Mouse (Mus musculus) heart, embryonic 15.5 days (tissue): ENCODE results near the gene Rpp30. TPM values are rescaled to one million over a fixed set of nuclear protein-coding genes. Genes with fewer than 3 reads are reported as not detected.

Experiments
- ATAC-seq: fragments of 200-750 bp; cut with Nextera tagmentation; replicated peaks from 2 replicates; pipeline ENCODE4 v1.8.0; 2017; ENCODE audit warnings: low read depth, moderate TSS enrichment; ENCODE audit not compliant: insufficient number of reproducible peaks, insufficient read depth, low FRiP score
- H3K27ac ChIP-seq: fragments of 300-500 bp; sonication (generic); 2 replicates; pipeline ENCODE4 v1.5.1; 2015; ENCODE audit warnings: mild to moderate bottlenecking, inconsistent platforms
- H3K27me3 ChIP-seq: fragments of 300-500 bp; sonication (generic); 2 replicates; pipeline ENCODE4 v1.6.1; 2015; ENCODE audit warnings: inconsistent platforms
- H3K36me3 ChIP-seq: fragments of 300-500 bp; sonication (generic); 2 replicates; pipeline ENCODE4 v1.6.1; 2015; ENCODE audit warnings: mild to moderate bottlenecking, inconsistent platforms
- H3K4me1 ChIP-seq: fragments of 300-500 bp; sonication (generic); replicated peaks from 2 replicates; pipeline ENCODE4 v1.6.1; 2015; ENCODE audit warnings: inconsistent platforms
- H3K4me2 ChIP-seq: fragments of 300-500 bp; sonication (generic); 2 replicates; pipeline ENCODE4 v1.6.1; 2015; ENCODE audit warnings: inconsistent platforms, mild to moderate bottlenecking, moderate library complexity
- H3K4me3 ChIP-seq: fragments of 300-500 bp; sonication (generic); 2 replicates; pipeline ENCODE4 v1.5.1; 2015; ENCODE audit warnings: mild to moderate bottlenecking, inconsistent platforms
- H3K9ac ChIP-seq: fragments of 300-500 bp; sonication (generic); 2 replicates; pipeline ENCODE4 v1.6.1; 2015; ENCODE audit warnings: mild to moderate bottlenecking, inconsistent platforms
- H3K9me3 ChIP-seq: fragments of 300-500 bp; sonication (generic); replicated peaks from 2 replicates; pipeline ENCODE4 v1.6.1; 2016; ENCODE audit warnings: inconsistent platforms
- WGBS: fragments of 180-500 bp; shearing (Covaris S2); methylation state at CpG from one replicate; pipeline ENCODE4 v1.1.7; 2015; ENCODE audit warnings: mixed read lengths; 5-methylcytosine and 5-hydroxymethylcytosine counted together
- polyA plus RNA-seq: library from polyadenylated mRNA; unstranded; fragments of >200 nt; fragmentation: Nextera tagmentation; extraction: Ambion mirVana; gene quantifications from 2 replicates; pipeline ENCODE4 v1.2.1, GENCODE M21; 2015

Gene Rpp30
- polyA plus RNA-seq, 1 experiment from 2014 or later: 44.2 TPM

- Histone ChIP-seq H3K9ac (no peak overlapping the region), H3K4me3 (peak overlapping the region; percentile 34), H3K27ac (peak overlapping the region; percentile 94), H3K4me1 (peaks cover 26% of the 10 kb centered on the region), H3K27me3 (no peaks in the 10 kb centered on the region), H3K36me3 (no peaks in the 10 kb centered on the region), H3K9me3 (no peaks in the 10 kb centered on the region), H3K4me2 (peak overlapping the region; percentile 68)
- WGBS: 4% methylated on average over 12 of the region's 12 CpGs
- ATAC-seq: peak; percentile 95
These were observed 46.1 kb downstream of the Rpp30 start for GRCm38 (mm10) chr19:36129643-36130042.

GRCm38 (mm10) chr19:36130181-36130580, 46.7 kb downstream of the Rpp30 start:
- no peaks in the 10 kb centered on the region for H3K27me3 ChIP-seq
- 41% methylated on average over 2 of the region's 2 CpGs for whole genome bisulfite sequencing
- no peaks in the 10 kb centered on the region for H3K9me3 ChIP-seq
- H3K27ac ChIP-seq: peak overlapping the region; percentile 94
- peak overlapping the region; percentile 68 for H3K4me2 ChIP-seq
- peaks cover 26% of the 10 kb centered on the region for H3K4me1 ChIP-seq
- no peak overlapping the region for H3K4me3 ChIP-seq
- H3K36me3 ChIP-seq: no peaks in the 10 kb centered on the region
- no peak overlapping the region for H3K9ac ChIP-seq
- no peak for ATAC-seq

- no peak overlapping the region for H3K4me2 ChIP-seq
- H3K27me3 ChIP-seq: no peaks in the 10 kb centered on the region
- H3K9ac ChIP-seq: no peak overlapping the region
- ATAC-seq: no peak
- H3K4me1 ChIP-seq: peaks cover 26% of the 10 kb centered on the region
- WGBS: 62% methylated on average over 6 of the region's 6 CpGs
- no peak overlapping the region; the same call in 1 of the 2 replicates for H3K27ac ChIP-seq
- no peaks in the 10 kb centered on the region for H3K9me3 ChIP-seq
- no peaks in the 10 kb centered on the region for H3K36me3 ChIP-seq
- H3K4me3 ChIP-seq: no peak overlapping the region
These were observed 48.5 kb downstream of the Rpp30 start for GRCm38 (mm10) chr19:36131990-36132389.

- WGBS: 86% methylated on average over 6 of the region's 6 CpGs
- H3K27ac ChIP-seq: peak overlapping the region; percentile 63
- H3K9me3 ChIP-seq: no peaks in the 10 kb centered on the region
These were observed 49.5 kb downstream of the Rpp30 start for GRCm38 (mm10) chr19:36133064-36133463.

GRCm38 (mm10) chr19:36133731-36134130, 50.2 kb downstream of the Rpp30 start:
- peak overlapping the region; percentile 63 for H3K27ac ChIP-seq
- 19% methylated on average over 5 of the region's 5 CpGs for WGBS

More at GRCm38 (mm10) chr19:36133064-36133463, 49.5 kb downstream of the Rpp30 start:
- H3K36me3 ChIP-seq: no peaks in the 10 kb centered on the region
- H3K4me2 ChIP-seq: no peak overlapping the region
- H3K4me3 ChIP-seq: no peak overlapping the region
- H3K27me3 ChIP-seq: no peaks in the 10 kb centered on the region
- H3K4me1 ChIP-seq: peaks cover 26% of the 10 kb centered on the region
- no peak for ATAC-seq
- no peak overlapping the region for H3K9ac ChIP-seq

GRCm38 (mm10) chr19:36143571-36143970, 60.1 kb downstream of the Rpp30 start:
- Histone ChIP-seq H3K9ac (no peak overlapping the region), H3K27me3 (no peaks in the 10 kb centered on the region), H3K4me2 (no peak overlapping the region), H3K4me1 (no peaks in the 10 kb centered on the region), H3K9me3 (no peaks in the 10 kb centered on the region), H3K4me3 (no peak overlapping the region), H3K36me3 (no peaks in the 10 kb centered on the region), H3K27ac (no peak overlapping the region)
- 95% methylated on average over 2 of the region's 2 CpGs for WGBS
- no peak for ATAC-seq

More at GRCm38 (mm10) chr19:36133731-36134130, 50.2 kb downstream of the Rpp30 start:
- H3K9ac ChIP-seq: no peak overlapping the region
- H3K4me1 ChIP-seq: peaks cover 24% of the 10 kb centered on the region
- H3K27me3 ChIP-seq: no peaks in the 10 kb centered on the region
- no peaks in the 10 kb centered on the region for H3K36me3 ChIP-seq
- no peak overlapping the region for H3K4me3 ChIP-seq
- H3K9me3 ChIP-seq: no peaks in the 10 kb centered on the region
- no peak overlapping the region for H3K4me2 ChIP-seq
- ATAC-seq: no peak

- Histone ChIP-seq H3K27me3 (no peaks in the 10 kb centered on the region), H3K4me3 (no peak overlapping the region), H3K9me3 (no peaks in the 10 kb centered on the region), H3K27ac (no peak overlapping the region), H3K36me3 (no peaks in the 10 kb centered on the region), H3K4me1 (no peaks in the 10 kb centered on the region), H3K4me2 (no peak overlapping the region), H3K9ac (no peak overlapping the region)
- 90% methylated on average over 6 of the region's 6 CpGs for WGBS
- ATAC-seq: no peak
These were observed 65.1 kb downstream of the Rpp30 start for GRCm38 (mm10) chr19:36148578-36148977.

- Histone ChIP-seq H3K27ac (no peak overlapping the region), H3K27me3 (no peaks in the 10 kb centered on the region), H3K9me3 (no peaks in the 10 kb centered on the region), H3K4me1 (no peaks in the 10 kb centered on the region), H3K4me3 (no peak overlapping the region), H3K4me2 (no peak overlapping the region), H3K36me3 (no peaks in the 10 kb centered on the region), H3K9ac (no peak overlapping the region)
- 70% methylated on average over 4 of the region's 4 CpGs for WGBS
- no peak for ATAC-seq
These were observed 66.9 kb downstream of the Rpp30 start for GRCm38 (mm10) chr19:36150241-36151007.

Other genes with a start within 250 kb of the Rpp30 start
- gene Htr7, start 26.2 kb upstream of the Rpp30 start, polyA plus RNA-seq: 0.06 and 0.47 TPM in 2 replicates
- 354 and 528 TPM in 2 replicates for gene Ankrd1, start 36.4 kb downstream of the Rpp30 start, polyA plus RNA-seq